Mouse (Mus musculus): ENCODE results near the gene Ralgps1.

- TF ChIP-seq CTCF (IDR thresholded peaks at IDR 0.05) = peak; percentile 9; the same call in 1 of the 2 replicates
- no peak for TF ChIP-seq EP300 (IDR thresholded peaks at IDR 0.05)
Observed at GRCm38 (mm10) chr2:33315233-33316062, 55.8 kb downstream of the Ralgps1 start.
